Mouse (Mus musculus) liver, embryonic 14.5 days (tissue): ENCODE results near the gene Ets1.

ENCODE experiments used
- CTCF ChIP-seq: IDR thresholded peaks from 2 replicates; pipeline ENCODE4 v1.5.1; 2016; ENCODE audit warnings: antibody characterized with exemption, low read depth, control low read depth
- EP300 ChIP-seq: IDR thresholded peaks from 2 replicates; pipeline ENCODE4 v1.6.1; 2016; ENCODE audit warnings: antibody characterized with exemption, low read depth

- TF ChIP-seq EP300 = no peak
- TF ChIP-seq CTCF = no peak
Measured at GRCm38 (mm10) chr9:32746615-32747014, 110.6 kb downstream of the Ets1 start.
